Comparison of ENCODE assay signal across 8 mouse cellular contexts in the genomic region with DNA sequence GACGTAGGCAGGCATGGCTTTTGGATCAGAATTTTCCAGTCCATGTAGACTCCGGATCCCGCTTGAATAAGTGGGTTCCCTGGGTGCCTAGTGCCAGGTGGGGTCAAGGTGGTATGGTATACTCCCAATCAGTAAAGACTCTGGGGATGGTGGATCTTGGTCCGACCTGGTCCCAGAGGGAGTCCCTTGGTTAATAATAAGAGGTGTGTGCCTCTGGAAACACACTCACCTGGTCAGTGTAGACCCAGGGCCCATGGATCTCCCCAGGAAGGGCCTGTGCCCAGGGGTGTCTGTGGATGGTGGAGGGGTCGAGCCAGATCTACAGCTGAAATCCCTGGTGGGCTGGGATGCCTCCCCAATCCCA. TPM values are rescaled to one million over a fixed set of nuclear protein-coding genes. Genes with fewer than 3 reads are reported as not detected.
A peak's percentile ranks its signal among the peaks of the same experiment; 100 is the strongest.
DNase-seq lines count a peak whose midpoint lies in the region; ATAC-seq and TF ChIP-seq lines count a peak whose summit lies in the region.

No protein-coding gene starts in this region.

- H3K27me3 ChIP-seq in hindbrain, embryonic 11.5 days (ENCODE audit: control insufficient read depth, insufficient read depth, low read length) = no peaks in the 10 kb centered on the region
- no peaks in the 10 kb centered on the region for H3K27me3 ChIP-seq in midbrain, embryonic 11.5 days (ENCODE audit: control insufficient read depth, insufficient read depth, low read length)

- no peaks in the 10 kb centered on the region for H3K36me3 ChIP-seq in hindbrain, embryonic 11.5 days (ENCODE audit: control insufficient read depth, insufficient read depth, low read length)
- H3K36me3 ChIP-seq in midbrain, embryonic 11.5 days (ENCODE audit: control insufficient read depth, insufficient read depth, low read length) = peaks cover 1% of the 10 kb centered on the region

- H3K4me2 ChIP-seq in hindbrain, embryonic 11.5 days (replicated peaks; ENCODE audit: low read depth, low read length) = peak overlapping the region; percentile 95
- H3K4me2 ChIP-seq in midbrain, embryonic 11.5 days = peak overlapping the region; percentile 80

- peaks cover 32% of the 10 kb centered on the region for H3K4me1 ChIP-seq in bone marrow macrophage, adult 2 months (ENCODE audit: control insufficient read depth, insufficient read depth, low read length)
- no peaks in the 10 kb centered on the region for H3K4me1 ChIP-seq in hindbrain, embryonic 11.5 days (replicated peaks; ENCODE audit: control insufficient read depth, insufficient read depth, low read length)
- H3K4me1 ChIP-seq in midbrain, embryonic 11.5 days (ENCODE audit: control insufficient read depth, insufficient read depth, low read length) = peaks cover 15% of the 10 kb centered on the region; the same call in 1 of the 2 replicates

- WGBS in hindbrain, embryonic 11.5 days = 43% methylated on average over 5 of the region's 5 CpGs
- whole genome bisulfite sequencing in midbrain, embryonic 11.5 days = 48% methylated on average over 5 of the region's 5 CpGs

- peak overlapping the region; percentile 76 for H3K4me3 ChIP-seq in bone marrow macrophage, adult 2 months (ENCODE audit: insufficient read depth, low read length)
- peak overlapping the region; percentile 78 for H3K4me3 ChIP-seq in hindbrain, embryonic 11.5 days (ENCODE audit: low read depth, low read length)
- H3K4me3 ChIP-seq in midbrain, embryonic 11.5 days (ENCODE audit: low read depth, low read length) = peak overlapping the region; percentile 61

- no peak overlapping the region for H3K27ac ChIP-seq in bone marrow macrophage, adult 2 months (ENCODE audit: insufficient read depth, low read depth, low read length)
- peak overlapping the region; percentile 90 for H3K27ac ChIP-seq in hindbrain, embryonic 11.5 days (ENCODE audit: low read depth, low read length)
- peak overlapping the region; percentile 75 for H3K27ac ChIP-seq in midbrain, embryonic 11.5 days (ENCODE audit: low read depth, low read length)

- no peaks in the 10 kb centered on the region for H3K9me3 ChIP-seq in hindbrain, embryonic 11.5 days (ENCODE audit: control insufficient read depth, low read length)
- H3K9me3 ChIP-seq in midbrain, embryonic 11.5 days (ENCODE audit: control insufficient read depth, low read length) = no peaks in the 10 kb centered on the region

- peak; percentile 30 for DNase-seq in kidney, adult 9 months
- no peak for DNase-seq in kidney, adult 8-10 months
- no peak for DNase-seq in hindbrain, embryonic 11.5 days (ENCODE audit: low spot score)
- no peak for DNase-seq in midbrain, embryonic 11.5 days (ENCODE audit: low spot score, missing footprints)
- no peak for DNase-seq in adrenal gland, postnatal 36 days
- no peak for DNase-seq in embryo, embryonic 9.5 days (ENCODE audit: extremely low spot score)
- DNase-seq in kidney, postnatal 10 days = no peak

- H3K9ac ChIP-seq in hindbrain, embryonic 11.5 days (ENCODE audit: low read depth, low read length) = peak overlapping the region; percentile 87
- H3K9ac ChIP-seq in midbrain, embryonic 11.5 days (ENCODE audit: low read length) = peak overlapping the region; percentile 86

- TF ChIP-seq CTCF in bone marrow macrophage, adult 2 months (IDR thresholded peaks at IDR 0.05; ENCODE audit: low read depth, low read length) = no peak

- TF ChIP-seq POLR2A in bone marrow macrophage, adult 2 months (IDR thresholded peaks at IDR 0.05; ENCODE audit: borderline replicate concordance, low read depth, low read length) = no peak

- no peak for ATAC-seq in hindbrain, embryonic 11.5 days (ENCODE audit: low FRiP score)
- no peak for ATAC-seq in midbrain, embryonic 11.5 days (ENCODE audit: low FRiP score)

RNA-seq across cellular contexts. Expression of a gene that starts 0.7 kb away (rescaled TPM):
- 19.6 and 29.7 TPM in 2 replicates for polyA plus RNA-seq in bone marrow macrophage, adult 2 months (2012; ENCODE audit: insufficient read depth, insufficient read length, missing spikeins)
- 12.8 and 14.9 TPM in 2 replicates for polyA plus RNA-seq in hindbrain, embryonic 11.5 days (2014; fragmentation: Nextera tagmentation; extraction: Ambion mirVana)
- polyA plus RNA-seq in midbrain, embryonic 11.5 days (2014; fragmentation: Nextera tagmentation; extraction: Ambion mirVana) = 14.3 and 14.4 TPM in 2 replicates
- 10 to 100 TPM; 13.7 to 16.8 TPM for total RNA-seq in adrenal gland, postnatal 36 days (2021)

RNA-seq across cellular contexts. Expression of a gene that starts 0.8 kb away (rescaled TPM):
- 30.2 and 33.5 TPM in 2 replicates for polyA plus RNA-seq in bone marrow macrophage, adult 2 months (2012; ENCODE audit: insufficient read depth, insufficient read length, missing spikeins)
- 17.4 and 18.6 TPM in 2 replicates for polyA plus RNA-seq in hindbrain, embryonic 11.5 days (2014; fragmentation: Nextera tagmentation; extraction: Ambion mirVana)
- 17.3 and 18.8 TPM in 2 replicates for polyA plus RNA-seq in midbrain, embryonic 11.5 days (2014; fragmentation: Nextera tagmentation; extraction: Ambion mirVana)
- 10 to 100 TPM; 38.0 to 43.7 TPM for total RNA-seq in adrenal gland, postnatal 36 days (2021)

RNA-seq across cellular contexts. Expression of a gene that starts 11.0 kb away (rescaled TPM):
- 16.6 and 18.6 TPM in 2 replicates for polyA plus RNA-seq in bone marrow macrophage, adult 2 months (2012; ENCODE audit: insufficient read depth, insufficient read length, missing spikeins)
- polyA plus RNA-seq in hindbrain, embryonic 11.5 days (2014; fragmentation: Nextera tagmentation; extraction: Ambion mirVana) = 21.8 and 23.9 TPM in 2 replicates
- 25.3 and 29.2 TPM in 2 replicates for polyA plus RNA-seq in midbrain, embryonic 11.5 days (2014; fragmentation: Nextera tagmentation; extraction: Ambion mirVana)
- total RNA-seq in adrenal gland, postnatal 36 days (2021) = 10 to 100 TPM; 24.9 to 33.9 TPM

RNA-seq across cellular contexts. Expression of a gene that starts 19.4 kb away (rescaled TPM):
- 27.1 and 28.0 TPM in 2 replicates for polyA plus RNA-seq in bone marrow macrophage, adult 2 months (2012; ENCODE audit: insufficient read depth, insufficient read length, missing spikeins)
- polyA plus RNA-seq in hindbrain, embryonic 11.5 days (2014; fragmentation: Nextera tagmentation; extraction: Ambion mirVana) = 18.0 and 19.5 TPM in 2 replicates
- 18.3 and 19.4 TPM in 2 replicates for polyA plus RNA-seq in midbrain, embryonic 11.5 days (2014; fragmentation: Nextera tagmentation; extraction: Ambion mirVana)
- total RNA-seq in adrenal gland, postnatal 36 days (2021) = 10 to 100 TPM; 20.2 to 22.2 TPM

RNA-seq across cellular contexts. Expression of a gene that starts 19.4 kb away (rescaled TPM):
- polyA plus RNA-seq in bone marrow macrophage, adult 2 months (2012; ENCODE audit: insufficient read depth, insufficient read length, missing spikeins) = 41.9 and 46.0 TPM in 2 replicates
- polyA plus RNA-seq in hindbrain, embryonic 11.5 days (2014; fragmentation: Nextera tagmentation; extraction: Ambion mirVana) = 110 and 125 TPM in 2 replicates
- 110 and 116 TPM in 2 replicates for polyA plus RNA-seq in midbrain, embryonic 11.5 days (2014; fragmentation: Nextera tagmentation; extraction: Ambion mirVana)
- total RNA-seq in adrenal gland, postnatal 36 days (2021) = 100 to 1,000 TPM in 1 of 2 experiments, 10 to 100 TPM in 1; 94.9 to 125 TPM
